ENCODE assay signal across 17 mouse cellular contexts in genomic region chr1:62902931-62903453, GRCm38 (mm10).
DNase-seq lines count a peak whose midpoint lies in the region; ATAC-seq lines count a peak whose summit lies in the region.
"Had no signal": no experiment of that assay in that cellular context is flagged by ENCODE, and none has a peak within 500 bp of the region (broad histone marks: within the 10 kb centered on the region; RNA-seq: fewer than 3 reads in every experiment).

No protein-coding gene starts in this region.

- no peak overlapping the region for H3K27ac ChIP-seq in hindbrain, embryonic 11.5 days (ENCODE audit: low read depth, low read length)
- no peak overlapping the region for H3K27ac ChIP-seq in hindbrain, embryonic 12.5 days
- H3K27ac ChIP-seq in embryonic facial prominence, embryonic 10.5 days (replicated peaks): no peak overlapping the region
- no peak overlapping the region for H3K27ac ChIP-seq in midbrain, embryonic 13.5 days
- H3K27ac ChIP-seq: embryonic facial prominence, embryonic 13.5 days; hindbrain, embryonic 15.5 days had no signal

- H3K4me2 ChIP-seq in hindbrain, embryonic 11.5 days (replicated peaks; ENCODE audit: low read depth, low read length): no peak overlapping the region
- no peak overlapping the region for H3K4me2 ChIP-seq in hindbrain, embryonic 12.5 days (replicated peaks)
- no peak overlapping the region for H3K4me2 ChIP-seq in midbrain, embryonic 13.5 days (replicated peaks)
- H3K4me2 ChIP-seq: embryonic facial prominence, embryonic 13.5 days; hindbrain, embryonic 15.5 days had no signal

- no peak for ATAC-seq in hindbrain, embryonic 11.5 days (ENCODE audit: low FRiP score)
- no peak for ATAC-seq in hindbrain, embryonic 12.5 days (ENCODE audit: low FRiP score)
- ATAC-seq in midbrain, embryonic 13.5 days: 0 out of 2 replicates have a peak, but pooled peaks have one; percentile 48
- ATAC-seq: intestine, postnatal 0 days had no signal

- WGBS in hindbrain, embryonic 11.5 days: 44% methylated on average over 6 of the region's 6 CpGs
- WGBS in hindbrain, embryonic 12.5 days: 42% methylated on average over 6 of the region's 6 CpGs
- 76% methylated on average over 6 of the region's 6 CpGs for WGBS in embryonic facial prominence, embryonic 10.5 days
- WGBS in midbrain, embryonic 13.5 days: 24% methylated on average over 6 of the region's 6 CpGs

- H3K9me3 ChIP-seq in hindbrain, embryonic 11.5 days (ENCODE audit: control insufficient read depth, low read length): no peaks in the 10 kb centered on the region
- no peaks in the 10 kb centered on the region for H3K9me3 ChIP-seq in hindbrain, embryonic 12.5 days (replicated peaks)
- no peaks in the 10 kb centered on the region for H3K9me3 ChIP-seq in embryonic facial prominence, embryonic 10.5 days
- no peaks in the 10 kb centered on the region for H3K9me3 ChIP-seq in midbrain, embryonic 13.5 days
- H3K9me3 ChIP-seq: embryonic facial prominence, embryonic 13.5 days; hindbrain, embryonic 15.5 days had no signal

- no peak overlapping the region for H3K4me3 ChIP-seq in hindbrain, embryonic 11.5 days (ENCODE audit: low read depth, low read length)
- no peak overlapping the region for H3K4me3 ChIP-seq in hindbrain, embryonic 12.5 days
- H3K4me3 ChIP-seq in embryonic facial prominence, embryonic 10.5 days: no peak overlapping the region
- no peak overlapping the region for H3K4me3 ChIP-seq in midbrain, embryonic 13.5 days (replicated peaks)
- H3K4me3 ChIP-seq: embryonic facial prominence, embryonic 13.5 days; hindbrain, embryonic 15.5 days; myocyte had no signal

- H3K4me1 ChIP-seq in hindbrain, embryonic 11.5 days (replicated peaks; ENCODE audit: control insufficient read depth, insufficient read depth, low read length): no peaks in the 10 kb centered on the region; the same call in 1 of the 2 replicates
- peaks cover 15% of the 10 kb centered on the region for H3K4me1 ChIP-seq in hindbrain, embryonic 12.5 days
- H3K4me1 ChIP-seq in embryonic facial prominence, embryonic 10.5 days: peaks cover 19% of the 10 kb centered on the region
- H3K4me1 ChIP-seq in midbrain, embryonic 13.5 days (replicated peaks): peaks cover 32% of the 10 kb centered on the region

- peak; percentile 20 for DNase-seq in embryo, embryonic 10 days (ENCODE audit: low spot score)
- DNase-seq in embryo, embryonic 9.5 days (ENCODE audit: extremely low spot score): no peak
- DNase-seq in hindbrain, embryonic 11.5 days (ENCODE audit: low spot score): peak; percentile 39
- peak; percentile 7 for DNase-seq in embryonic facial prominence, embryonic 10.5 days (ENCODE audit: low spot score)
- DNase-seq in Muller cell, postnatal 12 days (ENCODE audit: inconsistent ontology term): no peak
- DNase-seq in kidney, adult 11 months: no peak
- DNase-seq: cerebellum, adult 9-10 months; gastrocnemius, postnatal 36 days; liver; lung, postnatal 14 days; thymus, adult 2 months had no signal

- H3K9ac ChIP-seq in hindbrain, embryonic 11.5 days (ENCODE audit: low read depth, low read length): no peak overlapping the region
- no peak overlapping the region for H3K9ac ChIP-seq in hindbrain, embryonic 12.5 days
- no peak overlapping the region for H3K9ac ChIP-seq in midbrain, embryonic 13.5 days (replicated peaks)
- H3K9ac ChIP-seq: embryonic facial prominence, embryonic 13.5 days; hindbrain, embryonic 15.5 days had no signal

- no peaks in the 10 kb centered on the region for H3K27me3 ChIP-seq in hindbrain, embryonic 11.5 days (ENCODE audit: control insufficient read depth, insufficient read depth, low read length)
- no peaks in the 10 kb centered on the region for H3K27me3 ChIP-seq in hindbrain, embryonic 12.5 days
- H3K27me3 ChIP-seq in embryonic facial prominence, embryonic 10.5 days (replicated peaks; ENCODE audit: low read depth, poor library complexity, severe bottlenecking): no peaks in the 10 kb centered on the region
- H3K27me3 ChIP-seq in midbrain, embryonic 13.5 days: no peaks in the 10 kb centered on the region
- H3K27me3 ChIP-seq: embryonic facial prominence, embryonic 13.5 days; hindbrain, embryonic 15.5 days had no signal

- H3K36me3 ChIP-seq in hindbrain, embryonic 11.5 days (ENCODE audit: control insufficient read depth, insufficient read depth, low read length): no peaks in the 10 kb centered on the region
- no peaks in the 10 kb centered on the region for H3K36me3 ChIP-seq in hindbrain, embryonic 12.5 days
- H3K36me3 ChIP-seq in embryonic facial prominence, embryonic 10.5 days (replicated peaks): no peaks in the 10 kb centered on the region
- no peaks in the 10 kb centered on the region for H3K36me3 ChIP-seq in midbrain, embryonic 13.5 days
- H3K36me3 ChIP-seq: embryonic facial prominence, embryonic 13.5 days; hindbrain, embryonic 15.5 days had no signal

Comparison
In these comparisons a context has a peak if more than half of its experiments do, and no peak if none do; other contexts are left out.
1. DNase-seq: peak in embryo, embryonic 10 days (single experiment), hindbrain, embryonic 11.5 days (single experiment) and embryonic facial prominence, embryonic 10.5 days (single experiment); none in embryo, embryonic 9.5 days (single experiment), Muller cell, postnatal 12 days (single experiment) and kidney, adult 11 months (single experiment).